Mouse (Mus musculus) cerebral cortex, adult 2 months (tissue): ENCODE measurements around the gene 1810065E05Rik.

Experiments
- WGBS: fragments of 180-500 bp; shearing (Covaris S2); methylation state at CpG from one replicate; pipeline ENCODE4 v1.1.7; 2018; 5-methylcytosine and 5-hydroxymethylcytosine counted together

Gene 1810065E05Rik

DNA sequence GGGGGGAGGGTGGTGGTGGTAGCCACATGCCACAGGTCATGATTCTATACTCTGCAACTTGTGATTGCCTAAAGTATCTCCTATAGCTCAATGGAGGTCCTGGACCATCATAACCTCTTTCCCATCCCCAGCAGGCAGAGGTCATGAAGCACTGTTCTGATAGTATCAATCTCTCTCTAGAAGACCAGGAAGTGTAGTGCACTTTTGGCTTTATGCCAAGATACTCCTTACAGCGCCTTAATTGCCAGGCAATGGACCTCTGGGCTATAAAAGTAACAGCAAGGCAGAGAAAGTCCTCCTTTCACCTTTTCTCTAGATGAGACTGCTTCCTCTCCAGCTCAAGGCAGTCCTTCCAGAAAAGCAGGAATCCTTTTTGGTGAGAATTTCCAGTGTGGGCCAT, at the start of gene 1810065E05Rik:
Gene 1810065E05Rik, plus strand, starts transcription at position 297 of the 400 bp plus-strand sequence.
- 48% methylated on average over 1 of the region's 1 CpGs for WGBS

DNA sequence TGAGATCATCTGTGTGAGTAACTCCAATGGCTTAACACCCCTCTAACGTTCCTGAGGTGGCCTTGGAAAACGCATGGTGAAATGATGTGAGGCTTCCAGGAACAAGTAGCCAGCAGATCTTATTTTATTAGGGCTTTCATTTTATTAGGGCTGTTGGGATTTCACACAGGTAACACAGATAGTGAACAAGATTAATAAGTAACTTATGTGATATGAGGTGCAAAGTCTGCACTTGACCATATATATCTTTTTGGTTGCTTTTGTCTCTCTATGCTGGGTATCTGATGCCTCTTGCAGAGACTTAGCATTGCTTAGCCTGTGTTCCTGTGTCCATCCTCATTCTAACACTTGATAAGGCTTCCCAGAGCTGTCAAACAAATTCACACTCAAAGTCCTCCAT, 43.6 kb upstream of the 1810065E05Rik start:
- 91% methylated on average over 2 of the region's 2 CpGs for WGBS

DNA sequence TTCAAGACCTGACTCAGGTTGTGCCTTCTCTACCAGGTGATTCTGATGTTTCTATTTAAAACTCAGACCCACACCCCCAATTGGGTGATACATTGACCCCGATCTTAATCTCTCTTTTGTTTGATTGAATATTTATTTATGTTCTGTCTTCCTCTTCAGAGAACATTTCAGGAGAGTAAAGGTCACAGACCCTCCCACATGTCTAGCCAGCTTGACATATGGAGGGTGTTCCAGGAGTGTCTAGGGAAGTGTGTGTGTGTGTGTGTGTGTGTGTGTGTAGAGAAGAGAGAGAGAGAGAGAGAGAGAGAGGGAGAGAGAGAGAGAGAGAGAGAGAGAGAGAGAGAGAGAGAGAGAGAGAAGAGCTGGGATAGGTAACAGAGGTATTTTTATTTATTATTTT, 43.2 kb upstream of the 1810065E05Rik start:
- WGBS, result 76% methylated on average over 1 of the region's 1 CpGs

DNA sequence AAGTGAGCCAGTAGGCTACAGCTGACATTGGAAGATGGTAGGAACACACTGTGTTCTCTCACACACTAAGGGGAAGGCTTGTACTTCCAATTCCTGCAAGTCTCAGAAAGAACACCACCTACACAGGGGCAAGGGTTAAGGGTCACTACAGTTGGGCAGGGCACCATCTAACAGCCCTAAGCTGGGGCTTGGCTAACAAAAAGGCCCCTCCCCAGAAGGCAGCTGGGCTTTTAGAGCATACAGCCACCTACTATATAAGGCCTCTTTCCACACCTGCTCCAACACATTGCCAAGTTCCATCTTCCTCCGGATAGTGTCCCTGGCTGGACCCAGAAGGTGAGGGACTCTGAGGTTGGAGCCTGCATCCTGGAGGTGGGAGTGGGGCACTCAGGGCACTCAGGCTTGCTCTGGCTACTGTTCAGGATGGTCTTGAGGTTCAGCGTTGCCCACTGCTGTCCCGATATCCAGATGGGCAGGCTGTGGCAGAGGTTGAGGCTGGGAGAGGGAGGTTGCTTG, 42.1 kb upstream of the 1810065E05Rik start, which contains the start of gene Lypd8:
Gene Lypd8, plus strand, starts transcription at position 281 of the 516 bp plus-strand sequence.
- WGBS, result 86% methylated on average over 3 of the region's 3 CpGs

DNA sequence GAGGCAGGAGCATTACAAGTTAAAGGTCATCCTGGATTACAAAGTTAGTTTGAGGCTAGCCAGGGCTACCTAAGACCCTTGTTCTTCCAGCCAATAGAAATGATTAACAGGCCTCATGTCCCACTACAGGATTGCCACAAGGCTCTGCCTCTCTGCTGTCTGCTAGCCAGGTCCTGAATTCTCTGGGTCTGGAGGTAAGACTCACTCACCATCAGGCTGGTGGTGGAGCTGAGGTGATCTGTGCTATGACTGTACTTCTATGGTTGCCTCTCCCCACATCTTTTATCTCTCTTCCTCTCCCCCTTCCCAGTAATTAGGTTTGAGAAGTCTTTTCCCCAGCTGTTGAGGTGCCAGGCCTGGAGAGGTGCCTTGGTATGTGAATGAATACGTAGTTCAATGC, 41.4 kb upstream of the 1810065E05Rik start:
- WGBS, result 93% methylated on average over 1 of the region's 1 CpGs

DNA sequence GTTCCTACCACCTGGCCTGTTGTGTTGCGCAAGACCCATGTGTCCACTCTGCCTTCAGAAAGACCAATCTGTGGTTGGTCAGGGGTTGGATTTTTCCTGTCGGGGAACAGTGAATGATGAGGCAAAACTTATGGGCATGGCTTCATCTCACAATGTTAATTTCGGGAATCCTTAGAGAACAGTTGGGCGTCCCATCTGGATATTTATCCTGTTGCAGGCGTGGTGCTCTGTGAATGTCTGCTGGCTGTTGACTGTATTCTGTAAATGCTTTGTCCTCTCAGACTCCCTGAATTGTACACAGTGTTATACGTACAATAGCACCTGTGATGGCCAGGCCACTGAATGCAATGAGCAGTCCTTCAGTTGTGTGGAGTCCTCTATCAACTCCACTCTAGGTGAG, 38.4 kb upstream of the 1810065E05Rik start:
- 70% methylated on average over 6 of the region's 6 CpGs for WGBS

DNA sequence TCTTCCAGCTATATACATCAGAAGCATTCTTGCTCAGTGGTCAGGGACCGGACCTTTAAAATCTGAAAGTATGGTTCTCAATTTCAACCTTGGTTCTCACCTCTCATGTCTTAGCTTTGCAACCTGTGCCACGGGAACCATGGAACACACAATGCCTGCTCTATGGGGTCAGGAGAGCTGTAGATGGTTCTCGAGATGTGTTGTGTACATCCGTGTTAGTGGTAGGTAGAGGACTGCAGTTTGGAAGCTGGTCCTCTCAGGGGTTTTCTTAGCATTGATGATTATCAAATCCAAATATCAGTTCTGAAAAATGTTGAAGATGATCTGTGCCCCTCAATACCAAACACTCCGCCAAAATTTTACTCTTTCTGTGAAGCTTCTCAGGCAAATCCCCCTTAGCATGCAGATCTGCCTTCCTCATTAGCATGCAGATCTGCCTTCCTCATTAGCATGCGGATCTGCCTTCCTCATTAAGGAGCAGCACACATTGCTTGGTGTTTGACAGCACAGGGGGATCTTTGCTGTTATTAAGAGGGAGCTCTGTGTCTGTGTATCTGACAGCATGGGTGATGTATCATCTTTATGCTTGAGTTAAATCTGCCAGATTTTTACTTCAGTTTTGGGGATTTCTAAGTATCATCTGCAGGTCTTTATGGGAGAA, 20.8 kb upstream of the 1810065E05Rik start:
- WGBS, result 49% methylated on average over 6 of the region's 6 CpGs

DNA sequence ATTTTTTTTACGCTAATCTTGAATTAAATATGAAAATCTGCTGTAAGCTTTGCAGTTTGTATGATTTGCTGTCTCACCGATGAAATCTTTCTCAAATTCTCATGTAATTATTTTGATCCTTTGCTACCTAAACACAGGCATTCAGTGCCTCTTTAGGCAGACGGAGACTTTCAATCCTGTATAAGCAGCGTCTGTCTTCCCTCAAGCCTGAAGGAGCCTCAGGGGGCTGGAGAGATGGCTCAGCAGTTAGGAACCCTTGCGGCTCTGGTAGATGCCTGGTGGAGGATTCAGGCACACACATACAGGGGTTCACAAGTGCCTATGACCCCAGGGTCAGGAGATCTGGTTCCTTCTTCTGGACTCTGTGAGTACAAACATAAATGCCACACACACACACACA, 20.3 kb upstream of the 1810065E05Rik start:
- WGBS, result 49% methylated on average over 5 of the region's 5 CpGs

DNA sequence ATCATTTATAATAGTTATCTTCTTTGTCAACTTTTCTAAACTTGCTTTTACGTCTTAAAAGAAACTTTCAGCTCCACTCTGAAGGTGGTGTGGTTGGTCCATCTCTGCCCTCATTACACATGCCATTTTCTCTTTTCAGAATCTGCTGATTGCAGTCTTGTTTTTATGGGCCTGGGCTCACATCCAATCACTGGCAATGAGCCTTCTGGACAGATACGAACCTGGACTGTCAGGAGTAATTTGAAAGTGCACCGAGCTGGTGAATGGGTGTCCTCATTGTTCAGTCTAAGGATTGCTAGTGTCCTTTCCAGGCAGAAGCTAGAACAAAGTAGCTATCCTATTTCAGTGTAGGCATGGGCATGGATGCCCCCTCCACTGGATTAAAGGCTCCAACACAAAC, 12.8 kb upstream of the 1810065E05Rik start:
- 46% methylated on average over 3 of the region's 3 CpGs for WGBS

DNA sequence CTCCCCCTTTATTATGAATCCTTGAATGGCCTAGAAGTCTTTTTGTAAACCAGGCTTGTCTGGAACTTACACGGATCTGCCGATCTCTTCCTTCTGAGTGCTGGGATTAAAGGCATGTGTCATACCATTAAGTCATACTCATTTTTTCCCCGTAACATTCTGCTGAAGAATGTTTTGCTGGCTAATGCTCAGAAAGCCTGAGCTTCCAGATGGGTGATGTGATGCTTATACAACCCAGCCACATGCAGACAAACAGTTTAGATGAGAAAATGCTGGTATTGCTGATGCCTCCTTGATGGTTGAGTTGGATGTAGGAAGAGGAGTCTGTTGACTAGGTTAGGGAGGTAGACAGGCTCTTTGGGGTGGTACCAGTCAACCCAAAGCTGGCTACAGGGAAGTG, 2.6 kb upstream of the 1810065E05Rik start:
- 68% methylated on average over 3 of the region's 3 CpGs for WGBS

DNA sequence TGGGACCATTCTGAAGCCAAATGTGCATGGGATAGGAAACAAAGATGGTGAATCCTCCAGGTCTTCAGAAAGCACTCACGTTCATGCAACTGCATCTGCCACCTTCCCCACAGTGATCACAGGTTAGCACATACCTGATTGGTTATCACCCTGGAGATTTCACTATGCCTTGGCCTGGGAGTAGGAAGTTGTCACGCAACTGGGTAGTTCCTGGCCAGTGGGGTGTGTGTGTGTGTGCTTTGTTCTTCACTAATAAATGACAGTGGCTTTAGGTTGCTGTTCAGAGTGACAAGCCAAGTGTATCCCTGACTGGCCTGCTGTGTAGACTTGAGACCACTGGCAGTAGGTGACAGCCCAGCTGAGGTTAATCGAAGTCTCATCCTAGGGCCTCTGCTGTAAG, 11.3 kb downstream of the 1810065E05Rik start, which contains the start of gene Gm12253:
Gene Gm12253, plus strand, starts transcription at position 301 of the 400 bp plus-strand sequence.
- WGBS, result 82% methylated on average over 3 of the region's 3 CpGs

DNA sequence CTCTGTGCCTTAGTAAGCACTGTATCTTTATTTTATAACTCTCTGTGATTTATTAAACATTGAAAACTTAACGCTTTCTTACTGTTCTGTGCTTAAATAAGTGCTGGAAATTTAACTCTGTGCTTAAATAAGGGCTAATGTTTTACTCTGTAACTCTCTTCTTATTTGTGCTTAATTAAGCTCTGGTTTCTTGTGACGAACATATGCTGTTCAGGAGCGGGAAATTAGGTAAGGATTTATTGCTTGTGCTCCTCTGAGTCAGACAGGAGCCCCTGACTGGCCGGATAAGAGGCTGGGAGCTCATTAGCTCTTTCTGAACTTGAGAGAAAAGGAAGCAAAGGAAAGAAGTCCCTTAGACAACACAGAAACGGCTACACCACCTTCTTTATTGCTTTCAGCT, 17.0 kb downstream of the 1810065E05Rik start:
- 57% methylated on average over 5 of the region's 5 CpGs for WGBS

DNA sequence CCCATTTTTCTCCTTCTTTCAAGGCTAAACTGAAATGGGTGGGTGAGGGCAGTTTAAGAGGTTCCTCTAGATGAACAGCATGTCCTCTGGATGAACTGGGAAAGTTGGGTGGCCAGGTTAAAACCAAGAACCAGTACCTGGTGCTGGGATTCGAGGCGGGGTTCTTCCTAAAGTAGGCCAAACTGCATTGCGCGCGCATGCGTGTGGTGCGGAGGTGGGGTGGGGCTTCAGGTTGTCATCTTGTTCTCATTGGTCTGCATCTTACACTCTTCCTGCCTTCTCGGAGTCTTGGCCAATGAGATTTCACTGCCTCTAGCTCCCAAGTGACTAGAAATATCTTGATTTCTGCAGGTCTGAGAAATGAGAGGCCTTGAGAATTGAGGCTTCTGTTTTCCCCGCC, 31.8 kb downstream of the 1810065E05Rik start, which contains the start of gene Lypd9:
Gene Lypd9, minus strand, starts transcription at position 165 of the 400 bp plus-strand sequence.
- WGBS, result 97% methylated on average over 9 of the region's 9 CpGs

DNA sequence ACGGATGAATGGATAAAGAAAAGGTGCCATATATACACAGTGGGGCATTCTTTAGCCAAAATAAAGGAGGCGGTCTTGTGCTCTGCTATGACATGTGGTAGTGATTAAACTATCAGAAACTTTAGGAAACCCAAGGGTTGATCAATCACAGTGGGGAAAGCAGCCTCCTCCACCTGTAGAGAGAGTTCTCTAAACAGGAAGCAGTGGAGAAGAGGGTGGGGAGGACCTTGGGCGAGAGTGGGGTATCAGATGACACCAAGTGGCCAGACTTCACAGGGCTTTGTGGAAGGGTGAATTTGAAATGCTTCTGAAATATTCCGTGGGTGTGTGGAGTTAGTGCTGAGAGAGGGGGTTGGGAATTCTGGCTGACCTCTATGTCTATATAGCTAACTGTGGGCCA, 32.7 kb downstream of the 1810065E05Rik start:
- 80% methylated on average over 4 of the region's 4 CpGs for WGBS

DNA sequence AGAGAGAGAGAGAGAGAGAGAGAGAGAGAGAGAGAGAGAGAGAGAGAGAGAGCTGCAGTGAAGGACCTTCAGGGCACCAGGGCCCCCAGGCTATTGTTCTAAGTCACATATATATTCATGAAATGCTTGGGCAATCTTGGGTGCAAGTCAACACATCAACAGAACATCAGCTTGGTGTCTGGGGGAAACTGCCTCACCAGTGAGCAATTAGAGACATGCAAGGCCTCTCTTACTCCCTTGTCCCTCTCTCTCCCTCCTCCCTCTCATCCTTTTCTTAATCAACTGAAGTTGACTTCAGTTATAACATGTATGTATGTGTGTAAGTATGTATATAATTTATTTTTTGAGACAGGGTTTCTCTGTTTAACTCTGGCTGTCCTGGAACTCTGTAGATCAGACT, 41.3 kb downstream of the 1810065E05Rik start, which contains the start of gene Olfr30:
Gene Olfr30, minus strand, starts transcription at position 101 of the 400 bp plus-strand sequence.

